Mouse (Mus musculus): ENCODE results near the gene Mapk1ip1l. TPM values are rescaled to one million over a fixed set of nuclear protein-coding genes. Genes with fewer than 3 reads are reported as not detected.

Mapk1ip1l gene
- 19.1 TPM in 2 replicates for polyA plus RNA-seq (2012; rRNA removed)
- 26.3 and 30.7 TPM in 2 replicates for polyA plus RNA-seq (2014; fragmentation: Nextera tagmentation; extraction: Ambion mirVana)

GRCm38 (mm10) chr14:47297785-47298407 is at the start of gene Mapk1ip1l:
Gene Mapk1ip1l, plus strand, starts transcription at chr14:47298266.
- under 1% methylated on average over 34 of the region's 34 CpGs for WGBS (ENCODE audit: insufficient replicate concordance)
- Histone ChIP-seq H3K27ac (peak within 1 kb of the TSS; percentile 74), H3K4me2 (ENCODE audit: low read depth) (peak within 1 kb of the TSS; percentile 84), H3K9ac (replicated peaks) (peak within 1 kb of the TSS; percentile 99), H3K36me3 (replicated peaks; ENCODE audit: control insufficient read depth, insufficient read depth, low read depth) (peaks cover 4% of the 10 kb centered on the region; the same call in 1 of the 2 replicates), H3K4me1 (replicated peaks; ENCODE audit: control insufficient read depth in 2 of 2, insufficient read depth in 2 of 2, low read length in 1 of 2) (peaks cover 24 to 27% of the 10 kb centered on the region in 2 experiments), H3K4me3 (ENCODE audit: insufficient read depth in 1 of 2, low read depth in 2 of 2, low read length in 2 of 2) (peak within 1 kb of the TSS; percentile 92 to 97), H3K27me3 (ENCODE audit: control insufficient read depth, insufficient read depth, low read length) (no peaks in the 10 kb centered on the region), H3K9me3 (ENCODE audit: control insufficient read depth, low read length) (no peaks in the 10 kb centered on the region)
- ATAC-seq (ENCODE audit: insufficient read depth) (peak; percentile 81), DNase-seq (ENCODE audit: low read depth in 3 of 3, low spot score in 3 of 3) (peak; percentile 66 to 75 (median 74))
- peak; percentile 97 for TF ChIP-seq CTCF (IDR thresholded peaks at IDR 0.05; ENCODE audit: low read depth)
- TF ChIP-seq EP300 (IDR thresholded peaks at IDR 0.05; ENCODE audit: low read depth): no peak

GRCm38 (mm10) chr14:47249839-47250238 is 48.2 kb upstream of the Mapk1ip1l start:
- DNase-seq (ENCODE audit: low read depth in 3 of 3, low spot score in 3 of 3): no peak
- Histone ChIP-seq H3K4me3 (ENCODE audit: insufficient read depth in 1 of 2, low read depth in 2 of 2, low read length in 2 of 2) (no peak overlapping the region), H3K27ac (no peak overlapping the region), H3K9me3 (ENCODE audit: control insufficient read depth, low read length) (no peaks in the 10 kb centered on the region), H3K36me3 (replicated peaks; ENCODE audit: control insufficient read depth, insufficient read depth, low read depth) (peaks cover 78% of the 10 kb centered on the region), H3K9ac (replicated peaks) (no peak overlapping the region), H3K4me1 (replicated peaks; ENCODE audit: control insufficient read depth in 2 of 2, insufficient read depth in 2 of 2, low read length in 1 of 2) (no peaks in the 10 kb centered on the region), H3K4me2 (ENCODE audit: low read depth) (no peak overlapping the region), H3K27me3 (ENCODE audit: control insufficient read depth, insufficient read depth, low read length) (no peaks in the 10 kb centered on the region)
- ATAC-seq (ENCODE audit: insufficient read depth): no peak
- TF ChIP-seq CTCF (IDR thresholded peaks at IDR 0.05; ENCODE audit: low read depth): peak; percentile 49; the same call in 1 of the 2 replicates
- no peak for TF ChIP-seq EP300 (IDR thresholded peaks at IDR 0.05; ENCODE audit: low read depth)
- WGBS (ENCODE audit: insufficient replicate concordance): 81% methylated on average over 6 of the region's 6 CpGs

- DNase-seq (ENCODE audit: low read depth in 3 of 3, low spot score in 3 of 3): no peak
- no peaks in the 10 kb centered on the region for H3K9me3 ChIP-seq (ENCODE audit: control insufficient read depth, low read length)
- H3K9ac ChIP-seq (replicated peaks): no peak overlapping the region
- no peak overlapping the region for H3K4me3 ChIP-seq (ENCODE audit: insufficient read depth in 1 of 2, low read depth in 2 of 2, low read length in 2 of 2)
- H3K4me2 ChIP-seq (ENCODE audit: low read depth): no peak overlapping the region
- no peaks in the 10 kb centered on the region for H3K4me1 ChIP-seq (replicated peaks; ENCODE audit: control insufficient read depth in 2 of 2, insufficient read depth in 2 of 2, low read length in 1 of 2)
- ATAC-seq (ENCODE audit: insufficient read depth): no peak
- peaks cover 75% of the 10 kb centered on the region for H3K36me3 ChIP-seq (replicated peaks; ENCODE audit: control insufficient read depth, insufficient read depth, low read depth)
- no peak overlapping the region for H3K27ac ChIP-seq
- no peak for TF ChIP-seq EP300 (IDR thresholded peaks at IDR 0.05; ENCODE audit: low read depth)
- TF ChIP-seq CTCF (IDR thresholded peaks at IDR 0.05; ENCODE audit: low read depth): no peak
- H3K27me3 ChIP-seq (ENCODE audit: control insufficient read depth, insufficient read depth, low read length): no peaks in the 10 kb centered on the region
- WGBS (ENCODE audit: insufficient replicate concordance): 92% methylated on average over 3 of the region's 3 CpGs
Measured at GRCm38 (mm10) chr14:47264866-47265265, 33.2 kb upstream of the Mapk1ip1l start.

GRCm38 (mm10) chr14:47265829-47266228 is 32.2 kb upstream of the Mapk1ip1l start:
- H3K4me2 ChIP-seq (ENCODE audit: low read depth): no peak overlapping the region
- 87% methylated on average over 8 of the region's 8 CpGs for WGBS (ENCODE audit: insufficient replicate concordance)
- no peak overlapping the region for H3K27ac ChIP-seq
- peaks cover 75% of the 10 kb centered on the region for H3K36me3 ChIP-seq (replicated peaks; ENCODE audit: control insufficient read depth, insufficient read depth, low read depth)
- no peaks in the 10 kb centered on the region for H3K27me3 ChIP-seq (ENCODE audit: control insufficient read depth, insufficient read depth, low read length)
- TF ChIP-seq EP300 (IDR thresholded peaks at IDR 0.05; ENCODE audit: low read depth) (no peak), CTCF (IDR thresholded peaks at IDR 0.05; ENCODE audit: low read depth) (no peak)
- no peaks in the 10 kb centered on the region for H3K9me3 ChIP-seq (ENCODE audit: control insufficient read depth, low read length)
- ATAC-seq (ENCODE audit: insufficient read depth) (no peak), DNase-seq (ENCODE audit: low read depth in 3 of 3, low spot score in 3 of 3) (no peak)
- H3K4me3 ChIP-seq (ENCODE audit: insufficient read depth in 1 of 2, low read depth in 2 of 2, low read length in 2 of 2): no peak overlapping the region
- no peak overlapping the region for H3K9ac ChIP-seq (replicated peaks)
- no peaks in the 10 kb centered on the region for H3K4me1 ChIP-seq (replicated peaks; ENCODE audit: control insufficient read depth in 2 of 2, insufficient read depth in 2 of 2, low read length in 1 of 2)

GRCm38 (mm10) chr14:47269056-47269455 is 29.0 kb upstream of the Mapk1ip1l start:
- H3K4me3 ChIP-seq (ENCODE audit: insufficient read depth in 1 of 2, low read depth in 2 of 2, low read length in 2 of 2): no peak overlapping the region
- no peak overlapping the region for H3K4me2 ChIP-seq (ENCODE audit: low read depth)
- ATAC-seq (ENCODE audit: insufficient read depth) (no peak), DNase-seq (ENCODE audit: low read depth in 3 of 3, low spot score in 3 of 3) (no peak)
- no peak overlapping the region for H3K27ac ChIP-seq
- no peaks in the 10 kb centered on the region for H3K27me3 ChIP-seq (ENCODE audit: control insufficient read depth, insufficient read depth, low read length)
- H3K9me3 ChIP-seq (ENCODE audit: control insufficient read depth, low read length): no peaks in the 10 kb centered on the region
- peaks cover 81% of the 10 kb centered on the region for H3K36me3 ChIP-seq (replicated peaks; ENCODE audit: control insufficient read depth, insufficient read depth, low read depth)
- H3K4me1 ChIP-seq (replicated peaks; ENCODE audit: control insufficient read depth in 2 of 2, insufficient read depth in 2 of 2, low read length in 1 of 2): no peaks in the 10 kb centered on the region
- H3K9ac ChIP-seq (replicated peaks): no peak overlapping the region
- WGBS (ENCODE audit: insufficient replicate concordance): 92% methylated on average over 4 of the region's 4 CpGs
- TF ChIP-seq EP300 (IDR thresholded peaks at IDR 0.05; ENCODE audit: low read depth): no peak
- no peak for TF ChIP-seq CTCF (IDR thresholded peaks at IDR 0.05; ENCODE audit: low read depth)

Measured in liver, embryonic 14.5 days (tissue).